Mouse (Mus musculus): ENCODE measurements around the gene C2cd4c. TPM values are rescaled to one million over a fixed set of nuclear protein-coding genes. Genes with fewer than 3 reads are reported as not detected.

C2cd4c gene
- polyA plus RNA-seq, 1 experiment from 2014 or later: 0.06 TPM

DNA sequence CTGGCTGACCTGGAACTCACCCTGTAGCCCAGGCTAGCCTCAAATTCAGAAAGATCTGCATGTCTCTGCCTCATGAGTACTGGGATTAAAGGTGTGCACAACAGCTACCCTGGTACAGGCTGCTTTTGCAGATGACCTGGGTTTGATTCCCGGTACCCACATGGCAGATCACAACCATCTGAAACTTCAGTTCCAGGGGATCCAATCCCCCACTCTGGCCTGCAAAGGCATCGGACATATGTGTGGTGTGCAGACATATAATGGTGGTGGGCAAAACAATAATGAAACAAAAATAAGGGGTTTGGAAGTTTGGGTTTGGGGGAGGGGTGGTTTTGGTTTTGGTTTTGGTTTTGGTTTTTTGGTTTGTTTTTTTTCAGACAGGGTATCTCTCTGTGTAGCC is 42.5 kb downstream of the C2cd4c start:
- WGBS: 88% methylated on average over 2 of the region's 2 CpGs
- H3K9ac ChIP-seq: no peak overlapping the region
- no peak overlapping the region for H3K4me2 ChIP-seq (replicated peaks)
- no peaks in the 10 kb centered on the region for H3K36me3 ChIP-seq
- no peak overlapping the region for H3K4me3 ChIP-seq (replicated peaks)
- H3K27ac ChIP-seq: no peak overlapping the region
- no peaks in the 10 kb centered on the region for H3K9me3 ChIP-seq
- no peak for ATAC-seq
- no peaks in the 10 kb centered on the region for H3K27me3 ChIP-seq (replicated peaks)
- H3K4me1 ChIP-seq (replicated peaks): no peaks in the 10 kb centered on the region

DNA sequence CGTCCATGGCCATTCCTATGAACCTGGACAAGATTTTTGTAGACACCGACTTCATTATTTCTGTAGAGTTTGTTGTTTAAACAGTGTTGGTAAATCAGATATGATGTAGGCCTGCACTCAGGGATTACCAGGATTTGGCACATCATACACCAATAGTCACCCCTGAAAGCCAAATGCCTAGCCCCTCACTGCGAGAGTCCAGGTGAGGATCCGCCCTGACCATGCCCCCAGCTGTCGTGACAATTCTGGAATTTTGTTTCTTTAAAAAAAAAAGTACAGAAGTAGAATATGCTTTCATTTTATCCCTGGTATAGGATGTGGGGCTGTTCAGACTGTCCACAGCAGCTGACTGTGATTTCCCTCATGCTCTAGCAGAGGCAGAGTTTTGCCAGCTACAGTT is 43.9 kb downstream of the C2cd4c start:
- no peaks in the 10 kb centered on the region for H3K27me3 ChIP-seq (replicated peaks)
- WGBS: 89% methylated on average over 5 of the region's 5 CpGs
- ATAC-seq: no peak
- H3K9me3 ChIP-seq: no peaks in the 10 kb centered on the region
- H3K4me1 ChIP-seq (replicated peaks): no peaks in the 10 kb centered on the region
- H3K4me2 ChIP-seq (replicated peaks): no peak overlapping the region
- H3K4me3 ChIP-seq (replicated peaks): no peak overlapping the region
- no peak overlapping the region for H3K9ac ChIP-seq
- no peaks in the 10 kb centered on the region for H3K36me3 ChIP-seq
- no peak overlapping the region for H3K27ac ChIP-seq

DNA sequence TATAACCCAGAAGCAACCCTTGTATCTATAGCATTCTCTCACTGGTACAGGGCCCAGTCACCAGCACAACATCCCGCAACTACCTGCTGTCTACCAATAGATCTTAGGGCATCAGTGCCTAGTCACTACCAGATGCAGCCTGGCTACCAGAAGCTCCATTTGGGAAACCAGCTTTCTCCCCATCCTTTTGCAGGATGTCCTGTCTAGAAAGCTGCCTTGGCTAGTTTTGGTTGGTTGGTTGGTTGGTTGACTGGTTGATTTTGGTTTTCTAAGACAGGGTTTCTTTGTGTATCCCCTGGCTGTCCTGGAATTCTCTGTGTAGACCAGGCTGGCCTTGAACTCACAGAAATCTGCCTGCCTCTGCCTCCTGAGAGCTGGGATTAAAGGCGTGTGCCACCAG is 54.1 kb downstream of the C2cd4c start:
- no peak for ATAC-seq

DNA sequence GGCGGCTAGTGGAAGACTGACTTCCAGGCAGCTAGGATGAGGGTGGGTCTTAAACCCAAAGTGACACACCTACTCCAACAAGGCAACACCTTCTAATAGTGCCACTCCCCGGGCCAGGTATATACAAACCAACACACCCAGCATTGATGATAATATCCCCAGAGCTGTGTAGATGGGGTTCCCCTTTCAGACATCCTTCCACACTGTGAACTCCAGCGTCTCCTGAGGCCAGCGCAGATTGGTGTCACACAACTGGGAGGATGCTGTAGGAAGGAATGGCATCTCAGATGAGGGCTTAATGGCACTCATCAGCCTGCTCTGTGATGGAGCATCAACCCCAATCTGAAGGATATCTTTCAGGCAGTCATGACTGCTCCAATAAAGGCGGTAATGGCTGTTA is 56.3 kb downstream of the C2cd4c start:
- Histone ChIP-seq H3K27ac (no peak overlapping the region), H3K9me3 (no peaks in the 10 kb centered on the region), H3K36me3 (no peaks in the 10 kb centered on the region), H3K9ac (no peak overlapping the region), H3K4me2 (replicated peaks) (no peak overlapping the region), H3K27me3 (replicated peaks) (no peaks in the 10 kb centered on the region), H3K4me1 (replicated peaks) (peaks cover 23% of the 10 kb centered on the region), H3K4me3 (replicated peaks) (no peak overlapping the region)
- 92% methylated on average over 5 of the region's 5 CpGs for WGBS
- no peak for ATAC-seq

More for the DNA sequence above, 54.1 kb downstream of the C2cd4c start:
- WGBS: 86% methylated on average over 2 of the region's 2 CpGs
- no peak overlapping the region for H3K4me2 ChIP-seq (replicated peaks)
- no peak overlapping the region for H3K9ac ChIP-seq
- peaks cover 5% of the 10 kb centered on the region for H3K4me1 ChIP-seq (replicated peaks)
- H3K9me3 ChIP-seq: no peaks in the 10 kb centered on the region
- H3K36me3 ChIP-seq: no peaks in the 10 kb centered on the region
- H3K27me3 ChIP-seq (replicated peaks): no peaks in the 10 kb centered on the region
- no peak overlapping the region for H3K27ac ChIP-seq
- H3K4me3 ChIP-seq (replicated peaks): no peak overlapping the region

DNA sequence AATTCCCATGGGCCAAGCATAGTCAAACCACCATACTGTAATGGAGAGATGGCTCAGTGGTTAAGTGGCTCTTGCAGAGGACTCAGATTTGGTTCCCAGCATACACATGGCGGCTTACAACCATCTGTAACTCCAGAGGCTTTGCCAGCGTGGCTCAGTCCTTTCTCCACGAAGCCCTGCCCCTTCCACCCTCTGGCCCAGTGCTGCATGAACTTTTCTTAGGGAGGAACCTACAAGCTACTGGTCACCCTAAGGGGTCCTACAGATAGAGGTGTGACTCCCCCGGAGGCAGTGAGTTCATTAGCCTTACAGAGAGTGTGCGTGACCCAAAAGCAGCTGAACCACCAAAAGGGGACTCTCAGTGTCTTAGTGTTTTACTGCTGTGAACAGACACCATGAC is 56.9 kb downstream of the C2cd4c start:
- Histone ChIP-seq H3K9me3 (no peaks in the 10 kb centered on the region), H3K4me2 (replicated peaks) (no peak overlapping the region), H3K4me3 (replicated peaks) (no peak overlapping the region), H3K27me3 (replicated peaks) (no peaks in the 10 kb centered on the region), H3K27ac (no peak overlapping the region), H3K9ac (no peak overlapping the region), H3K36me3 (no peaks in the 10 kb centered on the region), H3K4me1 (replicated peaks) (peaks cover 27% of the 10 kb centered on the region)
- no peak for ATAC-seq
- WGBS: 92% methylated on average over 5 of the region's 5 CpGs

Other genes starting within 250 kb of the C2cd4c start
- gene Vmn2r83, start 145.3 kb downstream of the C2cd4c start, polyA plus RNA-seq (2015; fragmentation: Nextera tagmentation; extraction: Ambion mirVana): not detected in 2 replicates
- gene Plpp2, start 80.2 kb downstream of the C2cd4c start, polyA plus RNA-seq (2015; fragmentation: Nextera tagmentation; extraction: Ambion mirVana): 106 and 121 TPM in 2 replicates
- gene Mier2, start 58.8 kb downstream of the C2cd4c start, polyA plus RNA-seq (2015; fragmentation: Nextera tagmentation; extraction: Ambion mirVana): 40.5 and 44.3 TPM in 2 replicates
- not detected in 2 replicates for gene Theg, start 26.7 kb downstream of the C2cd4c start, polyA plus RNA-seq (2015; fragmentation: Nextera tagmentation; extraction: Ambion mirVana)
- gene Shc2, start 23.9 kb upstream of the C2cd4c start, polyA plus RNA-seq (2015; fragmentation: Nextera tagmentation; extraction: Ambion mirVana): 7.6 and 8.2 TPM in 2 replicates
- not detected in 2 replicates for gene Odf3l2, start 31.7 kb upstream of the C2cd4c start, polyA plus RNA-seq (2015; fragmentation: Nextera tagmentation; extraction: Ambion mirVana)
- 23.6 and 28.6 TPM in 2 replicates for gene Madcam1, start 50.5 kb upstream of the C2cd4c start, polyA plus RNA-seq (2015; fragmentation: Nextera tagmentation; extraction: Ambion mirVana)
- gene Tpgs1, start 55.3 kb upstream of the C2cd4c start, polyA plus RNA-seq (2015; fragmentation: Nextera tagmentation; extraction: Ambion mirVana): 62.8 and 63.0 TPM in 2 replicates
- gene Cdc34, start 68.2 kb upstream of the C2cd4c start, polyA plus RNA-seq (2015; fragmentation: Nextera tagmentation; extraction: Ambion mirVana): 137 and 144 TPM in 2 replicates
- 0.52 and 0.76 TPM in 2 replicates for gene Gzmm, start 75.0 kb upstream of the C2cd4c start, polyA plus RNA-seq (2015; fragmentation: Nextera tagmentation; extraction: Ambion mirVana)
- gene Bsg, start 90.5 kb upstream of the C2cd4c start, polyA plus RNA-seq (2015; fragmentation: Nextera tagmentation; extraction: Ambion mirVana): 1,119 and 1,131 TPM in 2 replicates
- gene Hcn2, start 102.6 kb upstream of the C2cd4c start, polyA plus RNA-seq (2015; fragmentation: Nextera tagmentation; extraction: Ambion mirVana): 0.18 and 0.23 TPM in 2 replicates
- gene Polrmt, start 132.6 kb upstream of the C2cd4c start, polyA plus RNA-seq (2015; fragmentation: Nextera tagmentation; extraction: Ambion mirVana): 37.8 and 45.5 TPM in 2 replicates
- gene Fgf22, start 141.1 kb upstream of the C2cd4c start, polyA plus RNA-seq (2015; fragmentation: Nextera tagmentation; extraction: Ambion mirVana): 0.09 and 0.28 TPM in 2 replicates
- 89.8 and 91.6 TPM in 2 replicates for gene Rnf126, start 152.9 kb upstream of the C2cd4c start, polyA plus RNA-seq (2015; fragmentation: Nextera tagmentation; extraction: Ambion mirVana)
- 14.0 and 16.1 TPM in 2 replicates for gene Fstl3, start 163.2 kb upstream of the C2cd4c start, polyA plus RNA-seq (2015; fragmentation: Nextera tagmentation; extraction: Ambion mirVana)
- gene Prss57, start 176.9 kb upstream of the C2cd4c start, polyA plus RNA-seq (2015; fragmentation: Nextera tagmentation; extraction: Ambion mirVana): 0.09 TPM in 1 of 2 replicates, not detected in the other
- gene Palm, start 179.5 kb upstream of the C2cd4c start, polyA plus RNA-seq (2015; fragmentation: Nextera tagmentation; extraction: Ambion mirVana): 48.1 and 48.5 TPM in 2 replicates
- gene Misp, start 207.0 kb upstream of the C2cd4c start, polyA plus RNA-seq (2015; fragmentation: Nextera tagmentation; extraction: Ambion mirVana): 141 and 154 TPM in 2 replicates
- 307 and 314 TPM in 2 replicates for gene Ptbp1, start 240.4 kb upstream of the C2cd4c start, polyA plus RNA-seq (2015; fragmentation: Nextera tagmentation; extraction: Ambion mirVana)